Mouse (Mus musculus) brain, embryonic 18.5 days (tissue): ENCODE data around the gene Ube2cbp.

Experiments
- DNase-seq: peaks from one replicate; pipeline ENCODE4 v3.0.0-alpha.2; 2012; ENCODE audit warnings: low read depth, low spot score

The Ube2cbp gene

GRCm38 (mm10) chr9:86435510-86435909 is 29.2 kb downstream of the Ube2cbp start:
- no peak for DNase-seq

GRCm38 (mm10) chr9:86423331-86423730 is 41.4 kb downstream of the Ube2cbp start:
- no peak for DNase-seq

- peak; percentile 30 for DNase-seq
Measured at GRCm38 (mm10) chr9:86419366-86419765, 45.4 kb downstream of the Ube2cbp start.

GRCm38 (mm10) chr9:86417971-86418370 is 46.8 kb downstream of the Ube2cbp start:
- no peak for DNase-seq

- no peak for DNase-seq
Measured at GRCm38 (mm10) chr9:86395785-86396184, 69.0 kb downstream of the Ube2cbp start.

- DNase-seq = no peak
Measured at GRCm38 (mm10) chr9:86395012-86395411, 69.7 kb downstream of the Ube2cbp start.

- DNase-seq = no peak
Measured at GRCm38 (mm10) chr9:86393586-86394272, 71.0 kb downstream of the Ube2cbp start.

- no peak for DNase-seq
Measured at GRCm38 (mm10) chr9:86391467-86391866, 73.3 kb downstream of the Ube2cbp start.

- no peak for DNase-seq
Measured at GRCm38 (mm10) chr9:86390713-86391112, 74.0 kb downstream of the Ube2cbp start.

- DNase-seq = no peak
Measured at GRCm38 (mm10) chr9:86388538-86388937, 76.2 kb downstream of the Ube2cbp start.

GRCm38 (mm10) chr9:86376923-86377322 is 87.8 kb downstream of the Ube2cbp start:
- no peak for DNase-seq

GRCm38 (mm10) chr9:86372783-86373567 is 91.8 kb downstream of the Ube2cbp start:
- no peak for DNase-seq

GRCm38 (mm10) chr9:86369208-86369607 is 95.5 kb downstream of the Ube2cbp start:
- no peak for DNase-seq

GRCm38 (mm10) chr9:86360536-86360935 is 104.2 kb downstream of the Ube2cbp start:
- no peak for DNase-seq

GRCm38 (mm10) chr9:86355851-86356250 is 108.9 kb downstream of the Ube2cbp start:
- no peak for DNase-seq

- DNase-seq = no peak
Measured at GRCm38 (mm10) chr9:86351491-86351890, 113.3 kb downstream of the Ube2cbp start.

GRCm38 (mm10) chr9:86336792-86337191 is 128.0 kb downstream of the Ube2cbp start:
- no peak for DNase-seq

GRCm38 (mm10) chr9:86336361-86336760 is 128.4 kb downstream of the Ube2cbp start:
- DNase-seq = no peak

GRCm38 (mm10) chr9:86335588-86335987 is 129.2 kb downstream of the Ube2cbp start:
- DNase-seq = no peak

- no peak for DNase-seq
Measured at GRCm38 (mm10) chr9:86334357-86334756, 130.4 kb downstream of the Ube2cbp start.

- no peak for DNase-seq
Measured at GRCm38 (mm10) chr9:86330591-86330990, 134.2 kb downstream of the Ube2cbp start.

- no peak for DNase-seq
Measured at GRCm38 (mm10) chr9:86328270-86328669, 136.5 kb downstream of the Ube2cbp start.

- no peak for DNase-seq
Measured at GRCm38 (mm10) chr9:86327341-86327740, 137.4 kb downstream of the Ube2cbp start.
